Mouse (Mus musculus) hindbrain, embryonic 11.5 days (tissue): ENCODE measurements around the gene Gm10153. TPM values are rescaled to one million over a fixed set of nuclear protein-coding genes. Genes with fewer than 3 reads are reported as not detected.
"Not testable (repeated sequence)": the region's sequence is repeated elsewhere in the genome, so short reads cannot be mapped to it uniquely, and the experiment has no call there.

Source experiments
- ATAC-seq: fragments of 200-750 bp; cut with Nextera tagmentation; 2 replicates; pipeline ENCODE4 v1.8.0; 2017; ENCODE audit warnings: mild to moderate bottlenecking, moderate TSS enrichment, moderate library complexity; ENCODE audit not compliant: low FRiP score
- DNase-seq: peaks from one replicate; pipeline ENCODE4 v3.0.0-alpha.2; 2015; ENCODE audit warnings: low spot score
- H3K27ac ChIP-seq: fragments of 300-500 bp; sonication (generic); 2 replicates; pipeline ENCODE4 v1.5.1; 2014; ENCODE audit warnings: mild to moderate bottlenecking, low read depth, low read length
- H3K27me3 ChIP-seq: fragments of 300-500 bp; sonication (generic); 2 replicates; pipeline ENCODE4 v1.6.1; 2014; ENCODE audit warnings: mild to moderate bottlenecking, low read length, moderate library complexity, mixed read lengths; ENCODE audit not compliant: control insufficient read depth, insufficient read depth
- H3K36me3 ChIP-seq: fragments of 300-500 bp; sonication (generic); 2 replicates; pipeline ENCODE4 v1.6.1; 2014; ENCODE audit warnings: mild to moderate bottlenecking, low read length, moderate library complexity, mixed read lengths; ENCODE audit not compliant: control insufficient read depth, insufficient read depth
- H3K4me1 ChIP-seq: fragments of 300-500 bp; sonication (generic); replicated peaks from 2 replicates; pipeline ENCODE4 v1.6.1; 2014; ENCODE audit warnings: low read length, mixed read lengths; ENCODE audit not compliant: control insufficient read depth, insufficient read depth
- H3K4me2 ChIP-seq: fragments of 300-500 bp; sonication (generic); replicated peaks from 2 replicates; pipeline ENCODE4 v1.6.1; 2014; ENCODE audit warnings: mild to moderate bottlenecking, low read depth, low read length
- H3K4me3 ChIP-seq: fragments of 300-500 bp; sonication (generic); 2 replicates; pipeline ENCODE4 v1.5.1; 2014; ENCODE audit warnings: low read depth, low read length
- H3K9ac ChIP-seq: fragments of 300-500 bp; sonication (generic); 2 replicates; pipeline ENCODE4 v1.6.1; 2014; ENCODE audit warnings: low read depth, low read length
- H3K9me3 ChIP-seq: fragments of 300-500 bp; sonication (generic); 2 replicates; pipeline ENCODE4 v1.6.1; 2016; ENCODE audit warnings: low read length; ENCODE audit not compliant: control insufficient read depth
- WGBS: fragments of 180-500 bp; shearing (Covaris S2); extraction: QIAGEN DNeasy Blood & Tissue Kit; methylation state at CpG from one replicate; pipeline ENCODE4 v1.1.7; 2014; 5-methylcytosine and 5-hydroxymethylcytosine counted together
- polyA plus RNA-seq: library from polyadenylated mRNA; unstranded; fragments of >200 nt; fragmentation: Nextera tagmentation; extraction: Ambion mirVana; gene quantifications from 2 replicates; pipeline ENCODE4 v1.2.1, GENCODE M21; 2014

The Gm10153 gene
- not detected in 2 replicates for polyA plus RNA-seq

GRCm38 (mm10) chr7:142190289-142190688 is at the start of gene Gm10153:
TSS of gene Gm10153 (minus strand) at chr7:142190389.
- Histone ChIP-seq H3K9me3 (no peaks in the 10 kb centered on the region), H3K27me3 (no peaks in the 10 kb centered on the region), H3K4me1 (no peaks in the 10 kb centered on the region), H3K9ac (no peak within 1 kb of the TSS), H3K36me3 (no peaks in the 10 kb centered on the region), H3K4me2 (no peak within 1 kb of the TSS), H3K4me3 (no peak within 1 kb of the TSS), H3K27ac (no peak within 1 kb of the TSS)
- ATAC-seq = no peak
- DNase-seq = no peak
- 54% methylated on average over 2 of the region's 2 CpGs for WGBS

DNA sequence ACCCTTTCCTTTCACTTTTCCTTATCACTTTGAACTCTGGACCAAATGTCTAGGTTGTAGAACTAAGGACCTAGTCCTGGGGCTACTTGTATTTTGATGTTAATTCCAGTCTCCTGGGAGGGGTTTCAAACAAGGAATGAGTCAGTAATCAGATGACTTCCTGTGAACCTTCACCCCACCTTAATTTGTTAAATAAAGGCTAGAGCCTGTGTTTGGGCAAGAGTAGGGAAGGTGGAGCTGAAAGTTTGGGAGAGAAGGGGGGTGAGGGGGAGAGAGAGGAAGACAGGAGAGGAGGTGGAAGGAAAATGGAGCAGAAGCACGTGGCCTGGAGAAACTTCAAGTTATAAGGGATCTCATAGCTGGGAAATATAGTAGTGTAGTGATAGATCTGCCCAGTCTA is 41.4 kb upstream of the Gm10153 start:
- Histone ChIP-seq H3K4me2 (no peak overlapping the region), H3K9ac (no peak overlapping the region), H3K36me3 (no peaks in the 10 kb centered on the region), H3K9me3 (no peaks in the 10 kb centered on the region), H3K4me3 (no peak overlapping the region), H3K27ac (no peak overlapping the region), H3K27me3 (no peaks in the 10 kb centered on the region), H3K4me1 (no peaks in the 10 kb centered on the region)
- DNase-seq = no peak
- WGBS = 46% methylated on average over 1 of the region's 1 CpGs
- ATAC-seq = no peak

- WGBS = 57% methylated on average over 3 of the region's 3 CpGs
Observed at GRCm38 (mm10) chr7:142229871-142230270, 39.7 kb upstream of the Gm10153 start, which contains the start of gene Krtap5-5. TSS of gene Krtap5-5 (minus strand) at chr7:142229971.

DNA sequence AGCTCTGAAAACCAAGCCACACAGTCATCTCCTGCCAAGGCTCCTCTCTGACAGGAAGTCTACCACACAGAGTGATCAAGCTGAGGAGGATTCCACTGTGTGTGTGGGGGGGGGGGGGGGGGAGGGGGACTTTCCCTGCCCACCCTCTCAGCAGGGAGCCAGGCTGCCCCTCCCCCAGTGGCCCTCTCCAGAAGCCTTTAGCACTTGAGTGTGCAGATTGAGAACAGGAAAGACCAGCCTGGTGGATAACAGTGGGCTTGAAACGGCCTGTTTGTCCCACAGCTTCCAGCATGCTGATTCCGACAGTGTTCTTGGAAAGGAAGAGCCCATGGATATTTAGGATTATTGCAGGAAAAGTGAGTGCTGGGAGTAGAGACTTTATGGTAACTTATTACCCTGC is 34.3 kb upstream of the Gm10153 start:
- no peaks in the 10 kb centered on the region for H3K4me1 ChIP-seq
- H3K9ac ChIP-seq = no peak overlapping the region
- no peak overlapping the region for H3K4me3 ChIP-seq
- DNase-seq = no peak
- no peak overlapping the region for H3K4me2 ChIP-seq
- H3K27ac ChIP-seq = no peak overlapping the region
- H3K36me3 ChIP-seq = no peaks in the 10 kb centered on the region
- H3K9me3 ChIP-seq = no peaks in the 10 kb centered on the region
- no peak for ATAC-seq
- H3K27me3 ChIP-seq = no peaks in the 10 kb centered on the region
- WGBS = 54% methylated on average over 2 of the region's 2 CpGs

More at GRCm38 (mm10) chr7:142229871-142230270, 39.7 kb upstream of the Gm10153 start, which contains the start of gene Krtap5-5:
- H3K4me2 ChIP-seq, H3K36me3 ChIP-seq, DNase-seq, H3K4me1 ChIP-seq, H3K9me3 ChIP-seq, H3K27me3 ChIP-seq, H3K27ac ChIP-seq, ATAC-seq, H3K4me3 ChIP-seq, H3K9ac ChIP-seq: not testable (repeated sequence)

- H3K4me3 ChIP-seq, H3K27ac ChIP-seq, H3K4me1 ChIP-seq, H3K27me3 ChIP-seq, ATAC-seq, H3K4me2 ChIP-seq, H3K9me3 ChIP-seq, H3K9ac ChIP-seq, DNase-seq, H3K36me3 ChIP-seq: not testable (repeated sequence)
- 77% methylated on average over 1 of the region's 1 CpGs for WGBS
Observed at GRCm38 (mm10) chr7:142212136-142212535, 21.9 kb upstream of the Gm10153 start.

GRCm38 (mm10) chr7:142211559-142211958 is 21.4 kb upstream of the Gm10153 start, which contains the start of gene Gm7579:
TSS of gene Gm7579 (plus strand) at chr7:142211859.
- Histone ChIP-seq H3K9ac (no peak within 1 kb of the TSS), H3K27me3 (no peaks in the 10 kb centered on the region), H3K4me2 (no peak within 1 kb of the TSS), H3K27ac (no peak within 1 kb of the TSS), H3K36me3 (no peaks in the 10 kb centered on the region), H3K4me3 (no peak within 1 kb of the TSS), H3K4me1 (no peaks in the 10 kb centered on the region), H3K9me3 (no peaks in the 10 kb centered on the region)
- ATAC-seq (no peak), DNase-seq (no peak)
- WGBS = 75% methylated on average over 1 of the region's 1 CpGs

DNA sequence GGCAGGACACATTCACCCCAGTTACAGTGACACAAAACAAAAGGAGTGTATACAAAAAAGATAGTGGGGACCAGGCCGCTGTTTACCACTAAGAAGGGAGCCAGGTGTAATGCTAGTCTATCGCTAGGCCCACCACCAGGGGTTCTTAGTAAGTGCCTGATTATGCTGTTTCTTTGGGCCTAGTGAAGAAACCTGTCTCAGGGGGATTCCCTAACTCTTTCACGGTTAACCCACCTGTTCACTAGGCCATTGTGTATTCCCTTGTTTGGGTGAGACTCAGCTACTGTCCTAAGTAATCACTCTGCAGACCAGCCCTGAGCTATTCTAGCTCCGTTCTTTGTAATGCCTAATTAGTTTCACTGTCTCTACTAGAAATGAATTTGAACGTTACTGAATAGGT is 16.7 kb upstream of the Gm10153 start:
- not testable (repeated sequence) for H3K9me3 ChIP-seq, H3K4me2 ChIP-seq, H3K4me3 ChIP-seq, H3K4me1 ChIP-seq, H3K27me3 ChIP-seq, H3K27ac ChIP-seq, DNase-seq, H3K36me3 ChIP-seq, ATAC-seq, H3K9ac ChIP-seq
- 75% methylated on average over 5 of the region's 5 CpGs for WGBS

GRCm38 (mm10) chr7:142205488-142205887 is 15.3 kb upstream of the Gm10153 start:
- ATAC-seq (no peak), DNase-seq (no peak)
- no peaks in the 10 kb centered on the region for H3K4me1 ChIP-seq
- H3K9me3 ChIP-seq = no peaks in the 10 kb centered on the region
- no peaks in the 10 kb centered on the region for H3K27me3 ChIP-seq
- no peak overlapping the region for H3K4me2 ChIP-seq
- H3K9ac ChIP-seq = no peak overlapping the region
- H3K4me3 ChIP-seq = no peak overlapping the region
- H3K27ac ChIP-seq = no peak overlapping the region
- H3K36me3 ChIP-seq = no peaks in the 10 kb centered on the region

DNA sequence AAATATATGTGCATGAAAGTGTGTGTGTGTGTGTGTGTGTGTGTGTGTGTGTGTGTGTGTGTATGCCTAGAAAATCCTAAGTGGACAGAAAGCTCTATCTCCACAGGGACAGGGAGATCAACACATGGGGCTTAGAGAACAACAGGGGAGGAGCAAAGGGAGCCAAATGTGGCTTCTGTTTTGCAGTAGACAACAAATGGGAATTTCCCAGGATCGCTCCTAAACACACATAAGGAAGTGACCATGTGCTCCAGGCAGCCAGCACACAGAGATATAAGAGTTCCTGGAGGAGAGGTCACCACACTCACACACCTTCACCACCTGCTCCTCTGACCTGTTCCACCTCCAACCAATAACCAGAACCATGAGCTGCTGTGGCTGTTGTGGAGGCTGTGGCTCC is 10.9 kb upstream of the Gm10153 start, which contains the start of gene Krtap5-3:
Krtap5-3 (plus strand) TSS at position 301 of the 400 bp plus-strand sequence.
- no peaks in the 10 kb centered on the region for H3K36me3 ChIP-seq
- WGBS = 69% methylated on average over 1 of the region's 1 CpGs
- no peak within 1 kb of the TSS for H3K4me2 ChIP-seq

More for the DNA sequence above, 10.9 kb upstream of the Gm10153 start, which contains the start of gene Krtap5-3:
- H3K9me3 ChIP-seq = no peaks in the 10 kb centered on the region
- H3K9ac ChIP-seq = no peak within 1 kb of the TSS
- no peaks in the 10 kb centered on the region for H3K4me1 ChIP-seq
- no peak for DNase-seq
- ATAC-seq = no peak
- H3K4me3 ChIP-seq = no peak within 1 kb of the TSS
- H3K27ac ChIP-seq = no peak within 1 kb of the TSS
- H3K27me3 ChIP-seq = no peaks in the 10 kb centered on the region; the same call in 1 of the 2 replicates
